Mouse (Mus musculus) retina, postnatal 7 days (tissue): ENCODE results near the gene Morc2b.
"Not testable (repeated sequence)": the region's sequence is repeated elsewhere in the genome, so short reads cannot be mapped to it uniquely, and the experiment has no call there.

Experiments
- DNase-seq: peaks from one replicate; pipeline ENCODE4 v3.0.0-alpha.2; 2012; ENCODE audit warnings: low read depth, low spot score

The Morc2b gene

GRCm38 (mm10) chr17:33139261-33139820 is at the start of gene Morc2b:
Gene Morc2b (minus strand): TSS chr17:33139683.
- no peak for DNase-seq

GRCm38 (mm10) chr17:33168147-33168546 is 28.7 kb upstream of the Morc2b start, which contains the start of gene Olfr55:
Gene Olfr55 (plus strand): TSS chr17:33168447.
- DNase-seq = not testable (repeated sequence)

DNA sequence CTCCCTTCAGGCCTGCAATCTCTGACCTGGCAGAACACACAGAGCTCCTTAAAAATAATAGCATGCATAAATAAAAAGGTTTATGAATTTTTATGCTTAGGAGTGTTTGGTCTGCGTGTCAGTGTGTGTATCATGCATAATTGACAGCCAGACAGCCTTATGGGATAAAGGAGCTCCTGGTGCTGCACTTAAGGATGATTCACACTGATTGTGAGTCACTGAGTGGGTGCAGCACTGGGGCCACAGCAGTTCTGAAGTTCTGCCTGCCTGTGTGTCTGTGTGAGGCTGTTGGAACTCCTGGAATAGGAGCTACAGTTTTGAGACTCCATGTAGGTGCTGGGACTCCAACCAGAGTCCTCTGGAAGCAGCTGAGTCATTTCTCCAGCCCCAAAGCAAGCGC is 13.2 kb downstream of the Morc2b start:
- DNase-seq = no peak

- no peak for DNase-seq
Measured at GRCm38 (mm10) chr17:33124546-33124945, 14.9 kb downstream of the Morc2b start.

DNA sequence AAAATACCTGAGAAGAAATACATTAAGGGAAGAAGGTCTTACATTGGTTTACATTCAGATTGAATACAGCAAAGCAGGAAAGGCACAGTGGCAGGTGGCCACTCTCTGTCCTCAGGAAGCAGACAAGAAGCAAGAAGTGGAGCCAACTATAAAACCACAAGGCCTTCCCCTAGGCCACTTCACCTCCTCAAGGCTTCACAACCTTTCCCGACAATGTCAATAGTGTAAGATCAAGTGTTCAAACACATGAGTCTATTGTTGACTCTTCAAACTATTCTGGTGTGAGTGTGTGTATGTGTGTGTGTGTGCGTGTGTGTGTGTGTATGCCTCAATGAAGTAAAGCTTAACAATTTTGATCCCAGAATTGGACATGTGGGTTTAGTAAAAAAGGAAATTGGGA is 42.1 kb downstream of the Morc2b start:
- DNase-seq = no peak

DNA sequence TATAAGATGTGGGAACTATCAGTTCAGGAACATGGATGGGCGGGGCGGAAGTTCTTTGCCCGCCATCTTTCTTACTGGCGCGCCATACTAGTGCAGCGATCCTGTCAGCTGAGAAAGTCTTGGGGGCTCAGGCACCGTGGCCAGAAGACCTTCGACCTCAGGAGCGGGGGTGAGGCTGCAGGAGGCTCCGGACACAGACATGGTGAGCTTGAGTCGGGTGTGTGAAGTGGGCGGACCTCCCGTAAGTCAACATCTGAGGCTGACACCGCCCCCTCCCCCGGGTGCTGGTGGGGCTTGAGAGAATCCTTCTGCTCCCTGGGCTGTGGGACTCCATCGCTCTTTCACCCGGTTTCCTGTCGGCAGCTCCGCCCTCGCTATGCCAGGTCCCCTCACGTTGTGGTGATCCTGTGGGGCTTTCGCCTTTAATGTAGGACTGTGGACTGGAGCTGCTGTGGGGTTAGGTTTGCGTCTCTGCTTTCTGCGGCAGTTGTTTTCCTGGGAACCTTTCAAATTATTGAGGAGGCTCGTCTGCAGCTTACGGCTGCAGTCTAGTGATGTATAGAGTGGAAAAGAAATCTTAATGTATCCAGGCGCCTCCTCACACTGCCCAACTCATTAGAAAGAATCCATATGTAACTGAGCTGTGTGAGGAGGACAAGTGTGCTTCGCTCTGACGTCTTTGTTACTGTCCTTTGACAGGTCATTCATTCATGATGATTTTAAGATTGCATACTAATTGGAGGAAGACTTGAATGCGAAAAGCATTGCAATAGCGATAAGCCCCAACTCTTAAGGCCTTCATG is 46.9 kb downstream of the Morc2b start:
- DNase-seq = peak; percentile 75

DNA sequence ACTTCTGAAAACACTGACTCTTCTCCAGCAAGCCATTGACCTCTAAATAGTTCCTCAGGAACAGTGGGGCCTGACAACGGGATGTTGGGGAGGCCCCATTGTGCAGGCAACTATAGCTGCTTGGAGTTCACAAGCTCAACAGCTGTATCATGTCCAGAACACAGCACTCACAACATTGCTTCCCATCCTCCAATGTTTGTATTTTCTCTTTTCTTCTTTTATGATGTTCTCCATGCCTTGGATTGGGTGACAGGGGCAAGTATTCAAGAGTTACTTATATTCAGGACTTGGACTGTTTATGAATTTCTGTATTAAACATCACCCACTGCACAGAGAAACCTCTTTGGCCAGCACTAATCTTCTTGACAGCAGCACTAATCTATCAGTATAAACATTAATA is 47.9 kb downstream of the Morc2b start:
- DNase-seq = no peak

DNA sequence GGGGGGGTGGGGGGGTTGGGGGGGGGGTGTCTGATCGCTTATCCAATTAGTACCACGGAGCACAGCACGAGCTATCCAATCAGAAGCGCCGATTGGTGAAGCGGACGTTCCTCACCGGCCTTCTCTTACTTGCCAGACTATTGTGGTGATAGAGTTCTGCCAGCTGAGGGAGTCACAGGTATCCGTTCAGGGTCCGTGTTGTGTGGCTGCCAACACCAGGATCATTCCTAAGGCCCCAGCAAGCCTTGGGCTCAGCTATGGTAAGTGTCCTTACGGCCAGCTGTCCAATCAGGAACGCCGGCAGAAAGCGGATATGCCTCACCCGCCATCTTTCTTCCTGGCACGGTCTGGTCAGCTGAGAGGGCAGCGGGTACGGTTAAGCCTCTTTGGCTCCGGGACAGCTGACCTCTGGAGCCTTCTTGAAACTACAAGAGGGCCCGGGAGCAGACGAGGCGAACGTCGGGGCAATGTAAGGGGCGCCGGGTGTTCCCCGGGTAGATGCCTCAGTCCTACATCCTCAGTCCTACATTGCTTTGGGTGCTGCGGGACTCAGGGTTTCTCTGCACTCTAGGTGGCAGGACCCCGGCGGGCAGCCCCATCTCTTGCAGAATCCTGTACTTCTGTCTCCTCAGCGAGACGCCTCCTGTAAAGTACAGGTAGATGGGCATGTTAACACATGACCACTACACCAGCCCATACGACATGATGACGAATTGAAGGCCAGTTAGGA is 50.1 kb downstream of the Morc2b start, which contains the start of gene Zfp563:
Zfp563 (plus strand) TSS at position 91 of the 730 bp plus-strand sequence.
- DNase-seq = peak; percentile 93

GRCm38 (mm10) chr17:33067958-33068357 is 71.5 kb downstream of the Morc2b start, which contains the start of gene 4921501E09Rik:
Gene 4921501E09Rik (minus strand): TSS chr17:33068058.
- no peak for DNase-seq
